Mouse (Mus musculus) heart, adult 18-20 months (tissue): ENCODE data around the gene Gm7876. TPM values are rescaled to one million over a fixed set of nuclear protein-coding genes. Genes with fewer than 3 reads are reported as not detected.
A peak's percentile ranks its signal among the peaks of the same experiment; 100 is the strongest.
"Not testable (repeated sequence)": the region's sequence is repeated elsewhere in the genome, so short reads cannot be mapped to it uniquely, and the experiment has no call there.

Experiments used
- DNase-seq, 2 experiments: peaks; one replicate each; pipeline ENCODE4 v3.0.0; 2021 to 2022; ENCODE audit warnings: mixed read lengths in 1 of 2
- long read RNA-seq, 2 experiments: library from polyadenylated mRNA; stranded (forward); transcript quantifications; one replicate each; pipeline ENCODE4 v2.0.0; 2021
- total RNA-seq, 2 experiments: library from RNA; stranded (reverse); gene quantifications; 2 replicates each; pipeline ENCODE4 v1.2.3; 2021

Gm7876 gene
- total RNA-seq: not detected
- long read RNA-seq, experiment 1: 0 reads
- long read RNA-seq, experiment 2: 0 reads

DNA sequence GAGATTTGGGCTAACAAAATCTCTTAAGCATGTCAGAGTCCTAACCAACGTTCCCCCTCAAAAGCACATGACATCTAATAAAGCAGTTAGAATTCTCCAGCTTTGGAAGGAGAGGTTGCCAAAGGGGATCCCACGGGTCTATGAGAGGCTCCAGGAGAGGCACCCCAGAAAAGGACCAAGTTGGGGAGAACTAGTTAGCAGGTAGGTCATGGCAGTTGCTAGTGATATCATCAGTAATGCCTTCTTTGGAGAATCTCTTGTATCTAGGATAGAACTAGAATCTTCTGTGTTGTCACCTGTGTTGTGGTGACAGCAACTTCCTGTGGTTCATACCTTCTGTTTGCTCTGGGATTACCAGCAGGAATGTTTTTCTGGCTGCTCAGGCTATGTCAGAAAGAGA, at the start of gene Gm7876:
TSS of gene Gm7876 (plus strand) at position 301 of the 400 bp plus-strand sequence.
- not testable (repeated sequence) for DNase-seq

DNA sequence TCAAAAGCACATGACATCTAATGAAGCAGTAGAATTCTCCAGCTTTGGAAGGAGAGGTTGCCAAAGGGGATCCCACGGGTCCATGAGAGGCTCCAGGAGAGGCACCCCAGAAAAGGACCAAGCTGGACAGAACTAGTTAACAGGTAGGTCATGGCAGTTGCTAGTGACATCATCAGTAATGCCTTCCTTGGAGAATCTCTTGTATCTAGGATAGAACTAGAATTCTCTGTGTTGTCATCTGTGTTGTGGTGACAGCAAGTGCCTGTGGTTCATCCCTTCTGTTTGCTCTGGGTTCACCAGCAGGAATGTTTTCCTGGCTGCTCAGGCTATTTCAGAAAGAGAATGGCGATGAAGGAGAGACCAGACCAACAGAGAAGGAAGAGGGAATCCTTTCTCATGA, 45.1 kb upstream of the Gm7876 start, which contains the start of gene Gm3239:
TSS of gene Gm3239 (plus strand) at position 301 of the 400 bp plus-strand sequence.
- DNase-seq: not testable (repeated sequence)

DNA sequence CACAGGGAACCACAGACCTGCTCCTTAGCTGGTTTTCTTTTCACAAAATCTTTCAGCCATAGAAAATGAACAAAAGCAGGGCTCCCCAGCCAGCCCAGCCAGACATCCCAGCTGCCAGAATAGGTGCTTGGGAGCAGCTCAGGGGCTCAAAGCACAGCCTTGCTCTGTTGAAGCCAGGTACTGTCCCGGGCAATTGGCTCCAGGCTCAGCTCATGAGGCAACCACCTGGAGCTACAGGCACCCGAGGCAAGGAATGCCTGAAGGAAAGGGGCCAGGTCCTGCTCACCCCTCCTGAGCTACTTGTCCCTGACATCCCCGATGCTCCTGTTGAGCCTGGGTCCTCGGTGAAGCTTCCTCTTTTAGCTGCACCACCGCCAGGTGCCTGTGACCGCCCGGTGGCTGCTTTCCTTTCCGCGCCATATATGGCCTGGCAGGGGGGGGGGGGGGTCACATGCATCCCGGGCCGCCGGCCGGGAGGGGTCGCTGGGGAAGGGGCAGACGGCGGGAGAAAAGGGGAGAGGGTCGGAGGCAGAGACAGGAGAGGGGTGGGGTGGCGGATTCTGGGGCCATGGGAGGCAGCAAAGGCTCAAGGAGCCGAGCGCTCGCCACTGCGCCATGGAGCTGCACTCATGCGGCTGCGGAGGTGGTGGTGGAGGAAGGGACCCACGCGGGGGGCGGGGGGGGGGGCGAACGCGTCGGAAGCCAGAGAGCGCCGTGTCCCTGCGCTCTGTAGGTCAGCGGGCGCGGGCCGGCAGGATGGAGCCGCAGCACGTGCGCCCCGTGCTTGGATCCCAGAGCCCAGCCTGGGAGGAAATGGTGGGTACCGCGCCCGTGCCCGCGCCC, 17.2 kb downstream of the Gm7876 start, which contains the start of gene Gm3252:
TSS of gene Gm3252 (plus strand) at position 738 of the 843 bp plus-strand sequence.
- peak in 1 of 2 experiments; percentile 0 for DNase-seq

Other genes starting within 250 kb of the Gm7876 start
- gene Gm3182, start 227.5 kb upstream of the Gm7876 start, total RNA-seq: not detected
- gene Gm3047, start 153.8 kb upstream of the Gm7876 start, total RNA-seq: not detected
- gene Gm8159, start 76.9 kb upstream of the Gm7876 start, total RNA-seq: not detected
- gene Gm3239, start 45.0 kb upstream of the Gm7876 start, total RNA-seq: not detected
- not detected for gene Gm3252, start 17.5 kb downstream of the Gm7876 start, total RNA-seq
- not detected for gene Gm9602, start 67.1 kb downstream of the Gm7876 start, total RNA-seq
- gene Gm3269, start 128.9 kb downstream of the Gm7876 start, total RNA-seq: not detected
- under 1 TPM in 1 of 2 experiments, not detected in 1; 0.97 TPM for gene Gm3264, start 146.3 kb downstream of the Gm7876 start, total RNA-seq
- not detected for gene Gm3278, start 183.2 kb downstream of the Gm7876 start, total RNA-seq